Mouse (Mus musculus): ENCODE measurements at regions not wholly inside any gene's neighbourhood (a gene's known extent, or its start where the extent isn't known, plus 50 kb on each side); places are given as distances from the start of the nearest gene placed in this dataset.

DNA sequence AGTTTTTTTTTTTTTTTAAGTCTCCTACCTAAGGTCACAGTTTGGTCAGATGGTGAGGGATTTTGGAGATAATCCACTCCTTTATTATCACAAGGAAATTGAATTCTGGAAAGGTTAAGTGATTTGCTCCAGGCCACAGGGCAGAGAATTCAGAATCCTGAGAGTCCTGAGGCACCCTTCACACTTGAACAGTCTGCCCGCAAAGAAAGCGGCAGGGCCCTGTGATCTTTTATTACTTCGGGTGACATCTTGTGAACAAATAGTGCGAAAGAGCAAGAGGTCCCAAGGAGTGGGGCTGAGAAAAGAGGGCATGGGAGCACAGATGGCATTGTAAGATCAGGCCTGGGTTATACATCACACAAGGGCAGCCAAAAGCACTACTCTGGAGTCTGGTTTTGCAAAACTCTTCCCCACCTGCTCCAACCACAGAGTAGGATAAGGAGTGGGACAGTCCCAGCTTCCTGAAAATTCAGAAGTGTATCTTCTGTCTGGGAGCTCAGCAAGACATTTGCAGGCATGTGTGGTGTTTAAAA lies 150.5 kb upstream of the Wdr11 start:
- DNase-seq (ENCODE audit: low spot score in 2 of 2): no peak

DNA sequence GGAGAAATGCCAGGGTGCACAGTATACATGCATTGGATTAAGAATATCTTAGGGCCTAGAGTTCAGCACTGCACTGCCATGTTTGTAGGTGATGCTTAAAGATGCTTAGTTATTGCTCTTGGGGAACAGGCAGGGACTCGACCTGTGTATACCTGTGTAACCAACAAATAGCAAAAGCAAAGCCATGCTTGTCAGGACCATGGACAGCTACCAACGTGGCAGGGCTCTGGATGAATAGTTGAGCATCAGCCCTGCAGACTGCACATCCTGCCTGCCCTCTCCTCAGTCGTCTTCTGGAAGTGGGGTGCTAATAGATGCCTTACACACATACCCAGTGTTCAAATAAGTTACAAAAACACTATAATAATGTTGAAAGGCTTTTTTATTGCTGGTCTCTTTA lies 122.2 kb upstream of the Wdr11 start:
- DNase-seq (ENCODE audit: low spot score in 2 of 2): no peak

DNA sequence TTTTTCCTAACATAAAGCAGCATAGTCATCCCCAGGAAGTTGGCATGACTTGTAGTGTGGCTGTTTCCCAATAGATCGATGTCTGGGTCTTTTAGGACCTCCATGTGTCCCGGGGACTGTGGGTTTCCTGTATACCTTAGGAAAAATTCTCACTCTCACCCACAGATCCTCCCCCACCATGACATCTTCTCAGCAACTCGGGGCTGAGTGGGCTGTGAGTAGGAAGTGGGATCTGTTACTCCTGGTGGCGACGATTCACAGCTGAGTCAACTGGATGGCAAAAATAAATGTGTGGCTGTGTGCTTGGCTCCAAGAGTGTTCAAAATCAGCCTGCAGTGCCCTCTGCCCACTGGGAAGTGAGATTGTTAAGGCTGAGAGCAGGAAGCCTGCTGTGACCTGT lies 107.9 kb upstream of the Wdr11 start:
- peak; percentile 37 to 74 for DNase-seq (ENCODE audit: low spot score in 2 of 2)

DNA sequence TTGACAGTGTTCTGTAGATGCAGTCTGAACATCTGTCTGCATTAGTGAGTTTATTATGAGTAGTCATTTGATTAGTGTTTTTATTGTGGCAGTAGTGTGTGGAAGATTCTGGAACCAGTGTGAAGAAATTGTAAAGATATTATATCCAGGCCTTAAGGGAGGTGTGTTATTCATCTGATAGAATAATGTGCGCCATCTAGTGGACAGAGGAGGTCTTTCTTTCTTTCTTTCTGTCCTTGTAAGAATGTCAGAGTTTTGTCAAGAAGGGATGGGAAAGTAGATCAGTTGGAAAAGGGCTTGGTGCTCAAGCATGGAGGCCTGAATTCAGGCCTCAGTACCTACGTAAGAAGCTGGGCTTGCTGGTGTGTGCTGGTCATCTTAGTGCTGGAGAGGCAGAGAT lies 84.8 kb upstream of the Wdr11 start:
- DNase-seq (ENCODE audit: low spot score in 2 of 2): peak in 1 of 2 experiments; percentile 68

DNA sequence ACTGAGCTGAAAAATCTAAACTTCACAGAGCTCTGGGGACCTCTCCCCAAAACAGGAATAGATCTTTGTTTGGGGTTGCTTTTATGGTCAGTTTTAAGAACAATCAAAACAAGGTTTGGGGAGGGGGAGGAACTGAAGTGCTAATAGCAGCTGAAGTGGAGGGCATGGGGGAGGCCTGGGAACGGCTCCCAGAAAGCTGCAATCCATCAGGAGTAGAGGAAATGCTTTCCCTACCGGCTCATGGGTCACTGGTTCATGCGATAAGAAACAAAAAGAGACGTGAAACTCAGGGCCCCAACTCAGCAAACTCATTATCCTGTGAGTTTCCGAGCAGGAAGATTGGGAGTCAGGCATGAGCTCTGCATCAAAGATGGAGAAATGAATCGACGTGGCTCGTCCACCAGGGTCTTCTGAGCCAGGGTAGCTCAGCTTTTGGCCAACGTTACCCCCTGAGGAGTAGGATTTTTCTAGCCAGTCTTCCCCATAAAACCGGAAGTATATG lies 82.0 kb upstream of the Wdr11 start:
- no peak for DNase-seq (ENCODE audit: low spot score in 2 of 2)

DNA sequence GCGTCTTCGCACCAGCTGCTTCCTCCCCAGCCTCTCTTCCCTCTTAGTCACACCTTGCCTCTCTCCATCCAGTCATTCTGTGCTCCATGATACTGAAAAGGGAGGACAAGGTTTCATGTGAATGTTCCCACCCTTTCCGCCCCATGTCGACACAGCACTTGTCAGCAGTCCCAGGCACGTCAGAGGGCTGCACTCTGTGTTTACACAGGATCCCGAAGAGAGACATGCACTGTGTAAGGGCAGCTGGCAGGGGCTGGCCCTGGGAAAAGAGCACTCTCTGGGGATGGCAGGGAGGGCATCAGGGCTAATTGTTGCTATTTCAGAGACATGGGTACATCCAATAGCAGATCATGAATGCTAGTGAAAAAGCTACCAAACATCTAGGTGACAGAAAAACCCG lies 77.0 kb upstream of the Wdr11 start:
- DNase-seq (ENCODE audit: low spot score in 2 of 2): no peak

DNA sequence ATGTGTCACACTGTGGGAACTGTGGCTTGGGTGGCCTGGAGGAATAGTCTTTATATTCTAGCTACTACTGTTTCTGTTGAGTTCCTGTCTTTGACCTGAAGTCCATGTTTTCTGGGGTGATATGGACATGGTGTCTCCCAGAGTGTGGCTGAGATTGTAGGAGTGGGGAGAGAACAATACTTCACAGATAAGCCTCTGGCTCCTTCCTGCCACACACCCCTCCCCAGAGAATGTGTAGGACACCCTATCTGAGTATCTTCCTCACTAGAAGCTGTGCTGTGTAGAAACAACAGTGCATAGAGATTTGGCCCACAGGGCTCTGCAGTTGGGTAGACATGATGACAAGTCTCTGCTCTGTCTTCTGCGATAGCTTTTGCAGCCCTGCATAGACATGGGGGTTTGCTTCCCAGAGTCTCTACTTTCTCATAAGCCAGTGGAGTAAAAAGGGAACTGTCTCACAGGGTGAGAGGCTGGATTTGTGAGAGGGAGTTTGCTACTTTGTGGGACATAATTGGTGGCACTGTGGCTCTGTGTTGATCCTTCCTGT lies 67.2 kb upstream of the Wdr11 start:
- no peak for DNase-seq (ENCODE audit: low spot score in 2 of 2)

DNA sequence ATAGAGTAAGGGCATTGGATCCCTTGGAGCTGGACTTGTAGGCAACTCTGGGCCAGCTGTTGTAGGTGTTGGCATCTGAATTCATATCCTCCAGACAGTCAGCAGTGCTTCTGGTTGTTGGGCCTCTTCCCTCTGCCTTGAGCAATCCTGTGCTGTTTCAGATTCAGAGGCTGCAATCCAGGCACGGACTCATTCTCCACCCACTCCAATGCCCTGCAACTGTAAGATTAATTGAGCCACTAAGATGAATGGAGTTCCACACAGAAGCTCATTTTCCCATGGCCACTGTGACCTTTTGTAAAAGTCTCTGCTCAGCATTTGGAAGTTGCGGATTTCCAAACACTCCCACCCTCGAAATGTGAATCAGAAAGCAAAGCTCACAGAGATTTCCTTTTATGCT lies 65.7 kb upstream of the Wdr11 start:
- no peak for DNase-seq (ENCODE audit: low spot score in 2 of 2)

DNA sequence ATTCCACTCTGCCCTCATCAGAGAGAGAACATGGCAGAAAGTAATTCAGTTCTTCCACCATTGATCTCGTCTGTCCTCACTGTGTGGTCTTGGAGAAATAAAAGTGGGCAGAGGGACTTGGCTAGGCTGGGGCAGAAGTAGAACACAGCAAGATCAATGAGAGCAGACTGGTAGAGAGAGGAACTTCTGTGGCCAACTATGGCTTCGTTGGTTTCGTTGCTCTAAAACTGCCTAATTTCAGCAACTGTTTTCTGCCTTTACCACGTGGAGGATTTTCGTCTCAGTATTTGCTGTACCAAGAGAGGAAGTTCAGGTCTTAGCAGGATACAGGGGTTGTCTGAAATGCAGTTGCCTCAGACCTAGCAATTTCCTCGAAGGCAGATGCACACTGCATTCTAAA lies 63.4 kb upstream of the Wdr11 start:
- DNase-seq (ENCODE audit: low spot score in 2 of 2): no peak

DNA sequence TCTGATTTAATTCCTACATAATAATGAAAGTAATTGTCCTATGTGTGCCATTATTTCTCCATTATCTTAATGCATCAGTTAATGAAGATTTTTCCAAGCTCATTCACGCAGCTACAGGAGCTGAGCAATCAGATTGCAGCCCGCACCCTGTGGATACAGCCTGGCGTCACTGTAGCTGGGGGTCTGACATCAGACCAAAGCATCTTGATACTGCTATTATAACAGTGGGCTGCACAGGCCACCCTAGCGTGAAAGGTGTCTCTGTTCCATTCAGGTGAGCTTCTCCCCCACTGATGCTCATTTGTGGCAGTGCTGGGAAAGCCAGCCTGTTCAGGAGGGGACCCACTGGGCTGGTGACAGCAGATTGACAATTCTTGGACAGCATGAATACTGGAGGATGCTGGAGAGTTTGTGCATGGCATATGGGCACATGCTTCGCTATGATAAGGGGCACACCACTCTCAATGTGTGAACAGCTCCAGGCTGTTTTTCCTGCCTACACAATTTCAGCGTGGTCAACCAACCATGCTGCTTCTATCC lies 58.2 kb upstream of the Wdr11 start:
- no peak for DNase-seq (ENCODE audit: low spot score in 2 of 2)

All from layer of hippocampus, adult 18-20 months (tissue).